Mouse (Mus musculus): ENCODE measurements around the gene Aacs. TPM values are rescaled to one million over a fixed set of nuclear protein-coding genes. Genes with fewer than 3 reads are reported as not detected.
A peak's percentile ranks its signal among the peaks of the same experiment; 100 is the strongest.

The Aacs gene
- total and polyA plus RNA-seq, 3 experiments: 32.8 to 79.5 TPM; not detected in 1

GRCm38 (mm10) chr5:125507582-125507981 is 32.0 kb downstream of the Aacs start:
- H3K36me3 ChIP-seq (ENCODE audit: control insufficient read depth in 1 of 2, insufficient read depth in 2 of 2, low read length in 2 of 2): peaks cover 0 to 2% of the 10 kb centered on the region in 2 experiments; a peak in 1 of 4 replicates
- H3K79me2 ChIP-seq (ENCODE audit: control insufficient read depth, insufficient read depth, low read length, poor library complexity): no peaks in the 10 kb centered on the region

GRCm38 (mm10) chr5:125508006-125508405 is 32.4 kb downstream of the Aacs start:
- no peak overlapping the region for H3K27ac ChIP-seq (ENCODE audit: control insufficient read depth, low read depth, low read length)
- peaks cover 0 to 2% of the 10 kb centered on the region in 2 experiments; a peak in 1 of 4 replicates for H3K36me3 ChIP-seq (ENCODE audit: control insufficient read depth in 1 of 2, insufficient read depth in 2 of 2, low read length in 2 of 2)
- no peak overlapping the region for H3K9ac ChIP-seq (ENCODE audit: control insufficient read depth, low read depth, low read length, poor library complexity, severe bottlenecking)
- no peak overlapping the region for H3K4me3 ChIP-seq (ENCODE audit: control insufficient read depth in 1 of 2, insufficient read depth in 1 of 2, low read depth in 2 of 2, low read length in 2 of 2)
- H3K9me3 ChIP-seq (replicated peaks; ENCODE audit: insufficient read depth, low read length): no peaks in the 10 kb centered on the region
- H3K4me1 ChIP-seq (ENCODE audit: control insufficient read depth in 1 of 2, insufficient read depth in 2 of 2, low read length in 2 of 2): no peaks in the 10 kb centered on the region
- H3K79me2 ChIP-seq (ENCODE audit: control insufficient read depth, insufficient read depth, low read length, poor library complexity): no peaks in the 10 kb centered on the region
- TF ChIP-seq SMC3 (IDR thresholded peaks at IDR 0.05; ENCODE audit: low read depth, low read length) (no peak), POLR2A (IDR thresholded peaks at IDR 0.05; ENCODE audit: control insufficient read depth in 1 of 2, insufficient read depth in 1 of 2, low read depth in 1 of 2, low read length in 2 of 2, poor library complexity in 1 of 2) (no peak), CTCF (IDR thresholded peaks at IDR 0.05 in 2 of 3, conservative IDR thresholded peaks at IDR 0.05 in 1 of 3; ENCODE audit: control insufficient read depth in 1 of 3, insufficient read depth in 1 of 3, low read depth in 2 of 3, low read length in 3 of 3, poor library complexity in 1 of 3, severe bottlenecking in 1 of 3) (no peak), UBTF (IDR thresholded peaks at IDR 0.05; ENCODE audit: borderline replicate concordance, insufficient read depth, low read depth, low read length) (no peak), TBP (IDR thresholded peaks at IDR 0.05; ENCODE audit: low read depth, low read length) (no peak), E2F4 (IDR thresholded peaks at IDR 0.05; ENCODE audit: borderline replicate concordance, low read depth, low read length) (no peak), MAFK (IDR thresholded peaks at IDR 0.05; ENCODE audit: borderline replicate concordance, low read depth, low read length) (no peak), USF1 (IDR thresholded peaks at IDR 0.05; ENCODE audit: low read depth, low read length) (no peak), SIN3A (IDR thresholded peaks at IDR 0.05; ENCODE audit: low read length) (no peak), ZKSCAN1 (IDR thresholded peaks at IDR 0.05; ENCODE audit: low read depth, low read length) (no peak), ZC3H11A (IDR thresholded peaks at IDR 0.05; ENCODE audit: low read depth, low read length) (no peak), EP300 (IDR thresholded peaks at IDR 0.05; ENCODE audit: low read depth in 1 of 2, low read length in 2 of 2) (no peak), MEF2A (IDR thresholded peaks at IDR 0.05; ENCODE audit: extremely low read depth, insufficient replicate concordance, low read depth, low read length, poor library complexity, severe bottlenecking) (no peak), CHD1 (IDR thresholded peaks at IDR 0.05; ENCODE audit: low read depth, low read length) (no peak)
- H3K27me3 ChIP-seq (ENCODE audit: control insufficient read depth in 1 of 2, insufficient read depth in 2 of 2, low read length in 2 of 2): no peaks in the 10 kb centered on the region
- DNase-seq (ENCODE audit: low read depth, low spot score): no peak

More at GRCm38 (mm10) chr5:125507582-125507981, 32.0 kb downstream of the Aacs start:
- Histone ChIP-seq H3K4me3 (ENCODE audit: control insufficient read depth in 1 of 2, insufficient read depth in 1 of 2, low read depth in 2 of 2, low read length in 2 of 2) (no peak overlapping the region), H3K9me3 (replicated peaks; ENCODE audit: insufficient read depth, low read length) (no peaks in the 10 kb centered on the region), H3K4me1 (ENCODE audit: control insufficient read depth in 1 of 2, insufficient read depth in 2 of 2, low read length in 2 of 2) (no peaks in the 10 kb centered on the region), H3K27ac (ENCODE audit: control insufficient read depth, low read depth, low read length) (no peak overlapping the region), H3K9ac (ENCODE audit: control insufficient read depth, low read depth, low read length, poor library complexity, severe bottlenecking) (no peak overlapping the region), H3K27me3 (ENCODE audit: control insufficient read depth in 1 of 2, insufficient read depth in 2 of 2, low read length in 2 of 2) (no peaks in the 10 kb centered on the region)
- DNase-seq (ENCODE audit: low read depth, low spot score): peak; percentile 62
- no peak for TF ChIP-seq POLR2AphosphoS5 (IDR thresholded peaks at IDR 0.05; ENCODE audit: borderline replicate concordance, low read depth, low read length)
- TF ChIP-seq CTCF (IDR thresholded peaks at IDR 0.05 in 2 of 3, conservative IDR thresholded peaks at IDR 0.05 in 1 of 3; ENCODE audit: control insufficient read depth in 1 of 3, insufficient read depth in 1 of 3, low read depth in 2 of 3, low read length in 3 of 3, poor library complexity in 1 of 3, severe bottlenecking in 1 of 3): peak; percentile 31 to 65 (median 52)
- TF ChIP-seq RCOR1 (IDR thresholded peaks at IDR 0.05; ENCODE audit: low read depth, low read length): no peak
- no peak for TF ChIP-seq GATA1 (IDR thresholded peaks at IDR 0.05; ENCODE audit: low read depth, low read length)
- TF ChIP-seq CHD1 (IDR thresholded peaks at IDR 0.05; ENCODE audit: low read depth, low read length): no peak
- no peak for TF ChIP-seq TBP (IDR thresholded peaks at IDR 0.05; ENCODE audit: low read depth, low read length)
- no peak for TF ChIP-seq USF1 (IDR thresholded peaks at IDR 0.05; ENCODE audit: low read depth, low read length)
- no peak for TF ChIP-seq MAFK (IDR thresholded peaks at IDR 0.05; ENCODE audit: borderline replicate concordance, low read depth, low read length)
- TF ChIP-seq ZNF384 (IDR thresholded peaks at IDR 0.05; ENCODE audit: low read depth, low read length): 0 out of 2 replicates have a peak, but pooled peaks have one; percentile 41
- no peak for TF ChIP-seq MYC (IDR thresholded peaks at IDR 0.05; ENCODE audit: low read depth, low read length)
- peak; percentile 31; the same call in 1 of the 2 replicates for TF ChIP-seq SMC3 (IDR thresholded peaks at IDR 0.05; ENCODE audit: low read depth, low read length)
